Mouse (Mus musculus) gonadal fat pad, adult 2 months (tissue): Measurements from ENCODE around the gene Ablim1. TPM values are rescaled to one million over a fixed set of nuclear protein-coding genes. Genes with fewer than 3 reads are reported as not detected.

Experiments
- DNase-seq: peaks from one replicate; pipeline ENCODE4 v3.0.0-alpha.2; 2012; ENCODE audit warnings: low read depth
- polyA plus RNA-seq: library from polyadenylated mRNA; depleted of rRNA; stranded (reverse); fragments of >200 nt; gene quantifications from 2 replicates; pipeline ENCODE4 v1.2.3, GENCODE M21; 2012

Gene Ablim1
- polyA plus RNA-seq, 1 experiment, result 57.5 TPM

- no peak for DNase-seq
These were observed 50.3 kb downstream of the Ablim1 start for GRCm38 (mm10) chr19:57264296-57264947.

- no peak for DNase-seq
These were observed 56.9 kb downstream of the Ablim1 start for GRCm38 (mm10) chr19:57257801-57258200.

DNA sequence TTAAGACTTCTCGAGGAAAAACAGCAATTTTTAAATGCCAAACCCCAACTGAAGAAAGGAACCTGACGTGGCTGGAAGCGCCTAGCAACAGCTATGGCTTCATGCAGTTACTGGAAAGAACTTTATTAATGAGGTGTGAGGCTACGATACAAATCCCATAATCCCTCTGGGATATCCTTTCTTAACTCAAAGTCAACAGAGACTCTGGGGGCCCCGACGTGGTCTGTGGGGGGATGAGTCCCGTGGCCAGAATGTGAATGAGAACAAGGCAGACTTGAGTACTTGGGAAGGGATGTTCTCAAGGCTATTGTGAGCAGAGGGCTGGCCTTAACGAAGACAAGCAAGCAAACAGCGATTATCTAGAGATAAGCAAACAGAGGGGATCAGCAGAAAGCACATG lies 58.1 kb downstream of the Ablim1 start:
- no peak for DNase-seq

DNA sequence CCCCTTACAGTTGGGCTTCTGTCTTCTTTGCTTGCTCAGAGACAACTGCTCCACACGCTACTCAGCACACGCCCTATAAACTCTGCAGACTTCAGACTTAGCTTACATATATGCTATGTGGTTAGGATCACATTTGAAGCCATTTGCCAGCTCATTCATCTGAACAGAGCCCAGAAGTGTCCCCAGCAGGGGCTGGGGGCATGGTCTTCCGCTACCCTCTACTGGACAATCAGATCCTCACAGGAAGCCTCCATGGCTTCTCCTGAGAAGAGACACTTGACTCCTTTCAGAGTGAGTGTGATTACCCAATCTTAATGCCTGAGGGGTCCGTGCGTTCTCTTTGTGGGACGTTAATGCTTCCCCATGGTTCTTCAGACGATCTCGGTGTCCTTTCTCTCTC lies 59.6 kb downstream of the Ablim1 start:
- no peak for DNase-seq

DNA sequence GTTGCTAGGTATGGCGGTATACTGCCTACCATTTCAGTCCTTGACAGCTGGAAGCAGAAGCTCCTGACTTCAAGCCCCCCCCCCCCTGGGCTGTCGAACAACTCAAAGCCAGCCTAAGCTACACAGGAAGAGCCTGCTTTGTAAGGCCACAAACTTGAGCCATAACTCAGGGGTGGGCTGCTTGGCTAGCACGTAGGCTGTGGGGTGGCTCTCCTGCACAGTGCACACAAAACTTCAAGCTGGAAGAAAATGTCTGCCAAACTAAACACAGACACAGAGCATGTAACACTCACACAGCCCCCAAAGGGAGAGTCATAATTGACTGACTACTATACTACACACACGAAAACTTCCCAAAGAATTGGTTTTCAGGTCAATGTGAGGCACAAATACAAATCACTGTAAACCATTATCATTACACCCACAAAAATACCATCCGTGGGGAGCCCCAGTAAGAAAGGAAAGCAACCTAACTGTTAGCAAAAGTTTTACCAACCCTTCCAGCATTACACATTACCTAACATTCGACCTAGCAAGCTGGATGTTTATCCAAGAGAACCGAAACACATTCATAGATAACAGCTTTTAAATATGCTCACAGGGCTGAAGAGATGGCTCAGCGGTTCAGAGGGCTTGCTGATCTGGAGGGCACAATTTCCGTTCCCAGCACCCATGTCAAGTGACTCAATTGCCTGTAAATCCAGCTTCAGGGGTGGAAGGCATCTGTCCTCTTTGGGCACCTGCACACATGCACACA lies 61.8 kb downstream of the Ablim1 start:
- no peak for DNase-seq

- DNase-seq, result no peak
These were observed 65.9 kb downstream of the Ablim1 start for GRCm38 (mm10) chr19:57248781-57249180.

DNA sequence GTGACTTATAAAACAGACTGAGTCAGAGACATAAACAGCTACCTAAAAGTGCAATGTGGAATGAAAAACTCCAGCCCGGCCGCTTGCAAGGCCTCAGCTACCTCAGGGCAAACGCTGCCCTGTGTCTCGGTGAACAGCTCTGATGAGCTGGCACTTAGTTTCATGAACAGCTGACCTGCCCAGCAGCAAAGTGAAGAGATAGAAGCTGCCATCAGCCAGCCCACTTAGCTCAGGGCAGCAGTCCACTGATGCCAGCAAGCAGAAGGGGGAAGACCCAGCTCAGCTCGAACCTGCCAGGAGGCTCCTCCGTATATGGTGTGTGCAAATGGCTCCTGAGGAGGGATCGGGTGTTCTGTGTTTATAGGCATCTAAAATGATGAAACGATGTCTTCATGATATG lies 67.5 kb downstream of the Ablim1 start:
- DNase-seq, result no peak

DNA sequence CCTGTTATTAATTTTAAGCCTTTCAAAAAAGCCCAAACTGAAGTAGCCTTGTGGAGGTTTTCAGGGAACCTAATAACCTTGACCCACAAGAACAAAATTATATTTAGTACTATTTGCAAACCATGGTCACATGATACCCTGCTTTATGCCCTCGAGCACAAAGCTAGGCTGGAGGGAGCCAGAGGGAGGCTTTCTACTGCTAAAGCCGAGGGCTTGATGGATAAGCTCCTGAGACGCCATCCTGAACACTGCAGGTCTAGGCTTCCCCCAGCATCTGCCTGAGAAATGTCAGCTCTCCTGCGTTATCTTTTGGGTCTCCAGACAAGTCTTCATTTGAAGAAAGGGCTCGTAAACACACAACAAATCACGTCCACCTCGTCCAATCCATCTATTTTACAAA lies 70.4 kb downstream of the Ablim1 start:
- DNase-seq, result no peak

DNA sequence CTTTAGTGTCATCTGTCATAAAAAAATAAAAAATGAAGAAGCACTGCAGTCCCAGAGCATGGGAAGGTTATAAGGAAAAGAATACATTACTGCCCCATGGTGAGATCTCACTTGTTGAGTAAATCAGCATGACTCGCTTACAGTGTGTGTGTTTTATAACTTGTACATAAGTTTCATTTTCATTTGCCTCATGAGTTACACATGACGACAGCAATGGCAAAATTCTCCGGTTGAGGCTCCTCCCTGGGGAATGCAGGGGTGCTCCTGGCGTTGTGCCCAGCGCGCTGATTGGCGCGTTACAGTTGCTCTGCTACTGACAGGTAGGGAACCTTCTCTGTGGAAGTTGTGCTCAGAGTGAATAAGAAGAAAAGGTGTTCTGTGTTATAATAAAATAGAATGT lies 71.1 kb downstream of the Ablim1 start:
- no peak for DNase-seq

- DNase-seq, result no peak
These were observed 71.5 kb downstream of the Ablim1 start for GRCm38 (mm10) chr19:57243191-57243590.

DNA sequence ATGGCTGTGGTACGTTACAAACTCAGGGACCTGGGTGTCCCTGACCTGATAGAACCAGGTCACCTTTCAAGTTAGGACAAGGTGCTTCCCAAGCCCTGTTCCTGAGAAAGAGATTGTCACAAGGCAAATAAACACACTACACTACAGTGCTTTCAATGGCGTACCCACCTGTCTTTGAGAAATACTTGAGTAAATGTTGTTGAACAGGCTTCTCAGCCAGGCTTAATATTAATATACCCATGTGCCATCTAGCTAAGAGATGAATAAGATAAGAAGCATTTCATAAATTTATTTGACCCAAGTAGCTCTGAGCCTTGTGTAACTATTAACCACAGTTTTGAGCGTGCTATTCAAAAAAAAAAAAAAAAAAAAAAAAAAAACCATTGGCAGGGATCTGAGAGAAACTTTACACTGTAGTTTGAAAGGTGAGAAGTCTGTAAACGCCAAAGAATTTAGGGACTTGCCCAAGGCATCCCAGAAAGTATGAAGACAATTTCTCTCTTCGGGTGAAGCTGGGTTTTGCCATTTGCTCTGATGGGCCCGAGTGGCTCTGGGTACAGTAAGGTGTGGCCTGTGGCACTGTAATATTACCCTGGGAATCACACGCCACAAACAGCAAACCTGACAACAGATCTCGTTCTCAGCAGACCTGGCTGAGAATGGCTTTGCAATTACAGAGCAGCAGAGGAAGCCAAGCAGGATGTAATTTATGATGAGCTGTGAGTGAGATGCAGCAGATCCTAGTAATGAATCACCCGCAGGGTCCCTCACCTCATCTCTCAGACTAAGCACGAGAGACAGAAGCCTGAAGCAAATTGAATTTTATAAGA lies 73.1 kb downstream of the Ablim1 start:
- peak; percentile 61 for DNase-seq

DNA sequence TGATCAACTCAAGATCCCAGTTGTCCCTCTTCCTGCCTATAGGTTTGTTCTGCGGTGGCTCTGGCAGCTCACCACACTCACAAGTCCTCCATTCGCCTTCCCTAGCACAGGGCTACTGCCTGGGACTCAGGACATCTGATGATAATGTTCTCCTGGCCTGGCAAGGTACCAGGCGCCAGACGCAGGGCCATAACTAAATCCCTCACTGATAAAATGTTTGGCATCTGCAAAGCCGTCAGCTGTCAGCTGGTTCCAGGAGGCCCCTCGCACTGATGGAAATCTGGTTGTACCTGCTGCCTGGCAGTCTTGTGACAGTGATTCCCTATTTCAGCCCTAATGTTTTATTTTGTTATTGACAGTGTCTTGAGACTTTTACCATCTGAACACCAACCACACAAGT lies 74.5 kb downstream of the Ablim1 start:
- no peak for DNase-seq

GRCm38 (mm10) chr19:57239176-57239784 lies 75.4 kb downstream of the Ablim1 start:
- peak; percentile 44 for DNase-seq

DNA sequence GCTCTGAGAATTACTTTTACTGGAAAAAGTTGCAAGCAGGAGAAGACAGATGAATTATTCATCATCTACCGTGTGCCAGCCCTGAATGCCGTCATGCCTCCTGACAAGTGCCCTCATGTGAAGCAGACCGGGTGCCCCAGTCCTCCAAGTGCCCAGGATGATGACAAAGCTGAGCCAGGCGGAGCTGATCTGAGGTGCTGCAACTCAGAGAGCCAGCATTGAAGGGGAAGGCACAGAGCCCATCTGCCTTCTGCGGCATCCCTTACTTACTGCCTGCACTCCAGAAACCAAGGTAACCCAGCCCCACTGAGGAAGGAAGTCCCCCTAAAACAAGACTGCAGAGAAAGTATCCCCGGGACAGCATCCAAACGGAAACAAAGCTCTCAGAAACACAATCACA lies 76.3 kb downstream of the Ablim1 start:
- DNase-seq, result no peak

DNA sequence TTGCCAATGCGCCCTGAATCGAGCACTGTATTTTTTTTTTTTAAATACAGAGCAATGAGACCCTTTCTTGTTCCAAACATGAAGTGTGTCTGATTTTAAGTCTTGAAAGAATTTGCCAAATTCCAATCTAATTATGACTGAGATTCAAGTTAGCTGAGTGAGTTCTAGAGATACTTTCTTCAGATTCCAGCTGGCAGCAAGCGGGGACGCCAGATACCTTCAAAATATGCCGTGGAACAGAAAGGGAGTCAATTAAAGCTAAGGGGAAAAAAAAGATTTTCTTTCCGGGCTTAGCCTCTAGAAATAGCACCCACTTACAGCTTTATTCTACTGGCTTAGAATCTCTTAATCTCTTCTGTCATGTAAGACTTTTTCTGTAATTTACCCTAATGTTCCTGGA lies 77.2 kb downstream of the Ablim1 start:
- no peak for DNase-seq

DNA sequence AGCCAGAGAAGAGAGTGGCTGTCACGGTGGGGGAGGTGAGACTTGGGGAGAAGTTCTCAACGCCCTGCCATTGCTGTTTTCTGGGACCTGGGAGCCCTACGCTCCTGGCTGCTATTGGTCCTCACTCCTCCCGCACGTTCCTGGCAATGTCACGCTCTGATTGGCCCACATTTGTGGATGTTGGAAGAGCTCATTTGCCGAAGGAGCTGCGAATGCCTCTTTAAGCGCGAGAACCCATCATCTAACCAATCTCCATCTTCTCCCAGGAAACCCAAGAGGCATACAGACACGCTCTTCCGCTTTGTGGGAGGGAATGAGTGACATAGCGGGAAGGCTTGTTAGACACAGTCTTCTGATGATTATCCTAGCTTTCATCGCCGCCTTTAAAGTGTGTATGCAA lies 78.1 kb downstream of the Ablim1 start:
- no peak for DNase-seq

- DNase-seq, result no peak
These were observed 78.8 kb downstream of the Ablim1 start for GRCm38 (mm10) chr19:57235931-57236330.

- no peak for DNase-seq
These were observed 83.7 kb downstream of the Ablim1 start for GRCm38 (mm10) chr19:57230996-57231395.

GRCm38 (mm10) chr19:57229161-57229560 lies 85.6 kb downstream of the Ablim1 start:
- no peak for DNase-seq

DNA sequence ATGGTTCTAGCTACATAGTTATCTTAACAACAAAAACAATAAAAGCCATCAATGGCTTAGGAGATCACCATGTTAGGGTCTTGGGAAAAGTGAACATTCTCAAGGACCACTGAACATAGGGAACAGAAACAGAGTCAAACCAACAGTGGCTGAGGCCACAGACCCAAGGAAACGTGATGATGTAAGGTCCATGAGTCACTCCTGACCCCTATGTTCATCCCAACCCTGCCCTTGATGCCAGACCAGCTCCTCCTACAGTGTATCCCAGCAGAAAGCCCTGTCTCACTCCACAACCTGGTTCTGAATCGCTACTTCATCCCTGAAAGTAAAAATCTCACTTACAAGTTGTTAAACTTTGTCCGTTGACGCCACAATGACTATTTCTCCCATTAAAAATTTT lies 86.1 kb downstream of the Ablim1 start:
- DNase-seq, result no peak

DNA sequence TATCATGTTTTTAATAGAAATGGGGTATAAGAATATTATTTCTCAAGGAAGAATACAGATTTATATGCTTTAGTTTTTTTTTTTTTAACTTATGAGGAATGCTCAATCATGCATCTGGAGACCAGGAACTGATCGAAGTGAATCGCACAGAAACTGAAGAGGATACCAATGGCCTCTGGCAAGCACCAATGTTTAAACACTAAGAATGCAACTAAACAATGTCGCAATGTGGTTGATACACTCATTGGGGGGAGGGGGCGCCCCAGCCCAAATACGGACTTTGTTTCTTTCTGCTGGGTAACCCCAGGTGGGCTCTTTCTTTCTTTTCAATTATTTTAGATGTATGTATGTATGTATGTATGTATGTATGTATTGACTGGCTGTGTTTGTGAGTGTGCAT lies 90.3 kb downstream of the Ablim1 start:
- DNase-seq, result no peak

- DNase-seq, result no peak
These were observed 91.0 kb downstream of the Ablim1 start for GRCm38 (mm10) chr19:57223686-57224085.
